In genomic region chr12:101777613-101778325, GRCm38 (mm10) we compare ENCODE assay signal across 14 mouse cellular contexts. TPM values are rescaled to one million over a fixed set of nuclear protein-coding genes. Genes with fewer than 3 reads are reported as not detected.
A peak's percentile ranks its signal among the peaks of the same experiment; 100 is the strongest.
DNase-seq lines count a peak whose midpoint lies in the region; ATAC-seq and TF ChIP-seq lines count a peak whose summit lies in the region.
"Had no signal": no experiment of that assay in that cellular context is flagged by ENCODE, and none has a peak within 500 bp of the region (broad histone marks: within the 10 kb centered on the region; RNA-seq: fewer than 3 reads in every experiment).

No protein-coding gene starts in this region.

- no peaks in the 10 kb centered on the region for H3K9me3 ChIP-seq in forebrain, postnatal 0 days (ENCODE audit: low read length)
- H3K9me3 ChIP-seq in forebrain, embryonic 12.5 days, result no peaks in the 10 kb centered on the region
- H3K9me3 ChIP-seq: megakaryocyte, embryonic 14.5 days had no signal

- ATAC-seq in forebrain, postnatal 0 days, result peak; percentile 16; the same call in 1 of the 2 replicates
- ATAC-seq in forebrain, embryonic 12.5 days (ENCODE audit: low FRiP score), result no peak

- 38% methylated on average over 9 of the region's 9 CpGs for WGBS in forebrain, postnatal 0 days
- WGBS in forebrain, embryonic 12.5 days, result 60% methylated on average over 9 of the region's 9 CpGs

- no peak for TF ChIP-seq CTCF in forebrain, postnatal 0 days (IDR thresholded peaks at IDR 0.05; ENCODE audit: low read depth)

- no peak overlapping the region for H3K9ac ChIP-seq in forebrain, postnatal 0 days
- no peak overlapping the region for H3K9ac ChIP-seq in forebrain, embryonic 12.5 days

- H3K27ac ChIP-seq in forebrain, postnatal 0 days (ENCODE audit: low read depth, low read length), result no peak overlapping the region
- H3K27ac ChIP-seq in forebrain, embryonic 12.5 days, result no peak overlapping the region
- peak overlapping the region; percentile 78 for H3K27ac ChIP-seq in brown adipose tissue, adult 24 weeks (replicated peaks; ENCODE audit: low read depth, low read length)
- H3K27ac ChIP-seq: stomach, postnatal 0 days had no signal

- H3K36me3 ChIP-seq in forebrain, postnatal 0 days (ENCODE audit: insufficient read depth), result no peaks in the 10 kb centered on the region
- no peaks in the 10 kb centered on the region for H3K36me3 ChIP-seq in forebrain, embryonic 12.5 days (replicated peaks)

- no peak overlapping the region for H3K4me3 ChIP-seq in forebrain, postnatal 0 days (ENCODE audit: low read depth, low read length)
- no peak overlapping the region for H3K4me3 ChIP-seq in forebrain, embryonic 12.5 days (replicated peaks)
- H3K4me3 ChIP-seq in brown adipose tissue, adult 24 weeks (ENCODE audit: insufficient read depth, low read depth, low read length), result no peak overlapping the region
- H3K4me3 ChIP-seq: megakaryocyte, embryonic 14.5 days had no signal

- H3K27me3 ChIP-seq in forebrain, postnatal 0 days (ENCODE audit: insufficient read depth, low read length), result no peaks in the 10 kb centered on the region
- no peaks in the 10 kb centered on the region for H3K27me3 ChIP-seq in forebrain, embryonic 12.5 days

- H3K4me2 ChIP-seq in forebrain, postnatal 0 days (ENCODE audit: low read depth), result no peak overlapping the region
- no peak overlapping the region for H3K4me2 ChIP-seq in forebrain, embryonic 12.5 days

- H3K4me1 ChIP-seq in forebrain, postnatal 0 days (ENCODE audit: insufficient read depth), result no peaks in the 10 kb centered on the region
- no peaks in the 10 kb centered on the region for H3K4me1 ChIP-seq in forebrain, embryonic 12.5 days
- H3K4me1 ChIP-seq in brown adipose tissue, adult 24 weeks (ENCODE audit: control insufficient read depth, insufficient read depth, insufficient read length, low read length), result 0 out of 2 replicates have a peak, but pooled peaks cover 3% of the 10 kb centered on the region
- H3K4me1 ChIP-seq: megakaryocyte, embryonic 14.5 days had no signal

- intact Hi-C loops in heart, postnatal 36 days (cut with DNase I), result no loop called here

- no peak for DNase-seq in forebrain, postnatal 0 days
- DNase-seq in gastrocnemius, postnatal 4 days (ENCODE audit: low spot score in 2 of 2), result peak; percentile 31 to 67
- DNase-seq in heart, postnatal 36 days, result peak; percentile 41 to 49
- DNase-seq in cerebellum, adult 9-11 months, result no peak
- no peak for DNase-seq in thymus, postnatal 4 days
- no peak for DNase-seq in layer of hippocampus, adult 8-10 months (ENCODE audit: low spot score in 2 of 2)
- DNase-seq: adrenal gland, postnatal 25 days; right cerebral cortex, adult 18-20 months had no signal

RNA-seq across cellular contexts. Expression of gene Fbln5, which starts 41.1 kb away (rescaled TPM):
- total RNA-seq in forebrain, postnatal 0 days (2014; rRNA removed), result 4.2 and 7.5 TPM in 2 replicates
- 14.0 and 15.6 TPM in 2 replicates for polyA plus RNA-seq in forebrain, postnatal 0 days (2015; fragmentation: Nextera tagmentation; extraction: Ambion mirVana)
- 8.7 and 12.2 TPM in 2 replicates for polyA plus RNA-seq in forebrain, embryonic 12.5 days (2016; fragmentation: Nextera tagmentation; extraction: Ambion mirVana)
- polyA plus RNA-seq in brown adipose tissue, adult 24 weeks (2012; ENCODE audit: insufficient read depth, insufficient read length, missing spikeins), result 11.5 and 12.5 TPM in 2 replicates
- total RNA-seq in gastrocnemius, postnatal 4 days (2021), result 100 to 1,000 TPM in 1 of 2 experiments, 10 to 100 TPM in 1; 94.9 to 100 TPM
- total RNA-seq in heart, postnatal 36 days (2021), result 10 to 100 TPM; 27.7 to 29.8 TPM
- 1 to 10 TPM; 4.7 to 7.6 (median 6.0) TPM for total RNA-seq in layer of hippocampus, adult 8-10 months (2022)

RNA-seq across cellular contexts. Expression of gene Tc2n, which starts 59.4 kb away (rescaled TPM):
- total RNA-seq in forebrain, postnatal 0 days (2014; rRNA removed), result 0.62 and 0.86 TPM in 2 replicates
- 0.10 and 0.31 TPM in 2 replicates for polyA plus RNA-seq in forebrain, postnatal 0 days (2015; fragmentation: Nextera tagmentation; extraction: Ambion mirVana)
- 0.12 and 0.20 TPM in 2 replicates for polyA plus RNA-seq in forebrain, embryonic 12.5 days (2016; fragmentation: Nextera tagmentation; extraction: Ambion mirVana)
- 1.8 and 5.0 TPM in 2 replicates for polyA plus RNA-seq in brown adipose tissue, adult 24 weeks (2012; ENCODE audit: insufficient read depth, insufficient read length, missing spikeins)
- total RNA-seq in gastrocnemius, postnatal 4 days (2021), result under 1 TPM; 0.44 to 0.81 TPM
- total RNA-seq in heart, postnatal 36 days (2021), result under 1 TPM; 0.65 to 0.97 TPM
- total RNA-seq in layer of hippocampus, adult 8-10 months (2022), result 1 to 10 TPM in 1 of 4 experiments, under 1 TPM in 3; 0.12 to 1.1 (median 0.66) TPM
- polyA plus RNA-seq: C2C12; neural tube, embryonic 11.5 days had no signal

Comparison
In these comparisons a context has a peak if more than half of its experiments do, and no peak if none do; other contexts are left out.
1. DNase-seq: peak in gastrocnemius, postnatal 4 days (2 of 2) and heart, postnatal 36 days (2 of 2); none in forebrain, postnatal 0 days (single experiment), cerebellum, adult 9-11 months (single experiment), thymus, postnatal 4 days (single experiment) and layer of hippocampus, adult 8-10 months (0 of 2).